ENCODE assay signal across 41 mouse cellular contexts in genomic region chr4:151133760-151134159, GRCm38 (mm10). TPM values are rescaled to one million over a fixed set of nuclear protein-coding genes. Genes with fewer than 3 reads are reported as not detected.
DNase-seq lines count a peak whose midpoint lies in the region; ATAC-seq and TF ChIP-seq lines count a peak whose summit lies in the region.
"Had no signal": no experiment of that assay in that cellular context is flagged by ENCODE, and none has a peak within 500 bp of the region (broad histone marks: within the 10 kb centered on the region; RNA-seq: fewer than 3 reads in every experiment).

No protein-coding gene starts in this region.

- intact Hi-C loops in heart, postnatal 10 days (cut with DNase I) = no loop called here

- no peak overlapping the region for H3K9ac ChIP-seq in heart, embryonic 12.5 days
- no peak overlapping the region for H3K9ac ChIP-seq in stomach, postnatal 0 days (ENCODE audit: low read length)
- H3K9ac ChIP-seq: kidney, embryonic 15.5 days; limb, embryonic 12.5 days; liver, embryonic 15.5 days; lung, embryonic 14.5 days; midbrain, embryonic 12.5 days; neural tube, embryonic 13.5 days; stomach, embryonic 15.5 days had no signal

- H3K9me3 ChIP-seq in heart, embryonic 12.5 days (replicated peaks) = no peaks in the 10 kb centered on the region
- H3K9me3 ChIP-seq in stomach, postnatal 0 days (ENCODE audit: control insufficient read depth, low read length) = no peaks in the 10 kb centered on the region
- H3K9me3 ChIP-seq: kidney, embryonic 15.5 days; limb, embryonic 12.5 days; liver, embryonic 15.5 days; midbrain, embryonic 12.5 days; neural tube, embryonic 13.5 days; stomach, embryonic 15.5 days had no signal

- ATAC-seq in heart, embryonic 12.5 days (ENCODE audit: insufficient number of reproducible peaks, low FRiP score) = peak; percentile 20; the same call in 1 of the 2 replicates
- no peak for ATAC-seq in stomach, postnatal 0 days (ENCODE audit: low FRiP score, low TSS enrichment)
- ATAC-seq: forebrain, embryonic 16.5 days; hindbrain, embryonic 16.5 days; Patski had no signal

- TF ChIP-seq CTCF in stomach, postnatal 0 days (IDR thresholded peaks at IDR 0.05; ENCODE audit: low read depth) = peak; percentile 15; the same call in 1 of the 2 replicates

- DNase-seq in cerebellum, adult 9-10 months = peak; percentile 50
- DNase-seq in cerebellum, postnatal 4 days (ENCODE audit: low spot score in 2 of 2) = no peak
- no peak for DNase-seq in heart, postnatal 10 days
- DNase-seq in brain, adult 2 months (ENCODE audit: low read depth, low spot score) = peak; percentile 45
- no peak for DNase-seq in stomach, postnatal 0 days (ENCODE audit: low spot score)
- DNase-seq in thymus, postnatal 14 days = no peak
- DNase-seq: adrenal gland, adult 2 months; cerebellum, adult 11 months; cerebellum, postnatal 36 days; embryo, embryonic 11 days; kidney, adult 18-20 months; kidney, postnatal 36 days; lung, embryonic 14.5 days; lung, postnatal 14 days; thymus, adult 18-20 months; thymus, postnatal 36 days had no signal

- peaks cover 44% of the 10 kb centered on the region for H3K4me1 ChIP-seq in heart, embryonic 12.5 days (replicated peaks)
- no peaks in the 10 kb centered on the region for H3K4me1 ChIP-seq in stomach, postnatal 0 days (replicated peaks; ENCODE audit: control insufficient read depth, insufficient read depth)
- H3K4me1 ChIP-seq: liver, embryonic 15.5 days had no signal

- H3K27ac ChIP-seq in heart, embryonic 12.5 days (ENCODE audit: poor library complexity, severe bottlenecking) = no peak overlapping the region
- no peak overlapping the region for H3K27ac ChIP-seq in stomach, postnatal 0 days (replicated peaks)
- H3K27ac ChIP-seq: kidney, embryonic 15.5 days; layer of hippocampus, adult 2 months; left cerebral cortex, adult 2 months; limb, embryonic 12.5 days; liver, embryonic 15.5 days; neural tube, embryonic 13.5 days; stomach, embryonic 15.5 days had no signal

- no peaks in the 10 kb centered on the region for H3K36me3 ChIP-seq in heart, embryonic 12.5 days
- H3K36me3 ChIP-seq in stomach, postnatal 0 days (ENCODE audit: control insufficient read depth, insufficient read depth, low read length) = no peaks in the 10 kb centered on the region
- H3K36me3 ChIP-seq: G1E; kidney, embryonic 15.5 days; limb, embryonic 12.5 days; liver, embryonic 15.5 days; midbrain, embryonic 12.5 days; neural tube, embryonic 13.5 days; stomach, embryonic 15.5 days had no signal

- H3K27me3 ChIP-seq in heart, embryonic 12.5 days (replicated peaks) = peaks cover 30% of the 10 kb centered on the region
- no peaks in the 10 kb centered on the region for H3K27me3 ChIP-seq in stomach, postnatal 0 days (ENCODE audit: control insufficient read depth, insufficient read depth, low read length)
- H3K27me3 ChIP-seq: neural tube, embryonic 13.5 days had no signal

- H3K4me2 ChIP-seq in heart, embryonic 12.5 days = no peak overlapping the region
- H3K4me2 ChIP-seq in stomach, postnatal 0 days (replicated peaks; ENCODE audit: low read depth) = no peak overlapping the region
- H3K4me2 ChIP-seq: kidney, embryonic 15.5 days; limb, embryonic 12.5 days; liver, embryonic 15.5 days; lung, embryonic 14.5 days; midbrain, embryonic 12.5 days; neural tube, embryonic 13.5 days; stomach, embryonic 15.5 days had no signal

- 47% methylated on average over 4 of the region's 4 CpGs for WGBS in heart, embryonic 12.5 days
- WGBS in stomach, postnatal 0 days = 53% methylated on average over 4 of the region's 4 CpGs

- no peak for TF ChIP-seq EP300 in stomach, postnatal 0 days (optimal IDR thresholded peaks at IDR 0.05)

- H3K4me3 ChIP-seq in heart, embryonic 12.5 days = no peak overlapping the region
- no peak overlapping the region for H3K4me3 ChIP-seq in stomach, postnatal 0 days (ENCODE audit: low read depth, low read length)
- H3K4me3 ChIP-seq: erythroblast, embryonic 14.5 days; kidney, embryonic 15.5 days; layer of hippocampus, adult 2 months; left cerebral cortex, adult 2 months; limb, embryonic 12.5 days; liver, embryonic 15.5 days; midbrain, embryonic 12.5 days; neural tube, embryonic 13.5 days; stomach, embryonic 15.5 days had no signal

RNA-seq across cellular contexts. Expression of gene Gm13090, which starts 44.4 kb away (rescaled TPM):
- not detected in 2 replicates for polyA plus RNA-seq in heart, embryonic 12.5 days (2016; fragmentation: Nextera tagmentation; extraction: Ambion mirVana)
- not detected for total RNA-seq in heart, postnatal 10 days (2021)
- not detected in 2 replicates for polyA plus RNA-seq in stomach, postnatal 0 days (2015; fragmentation: Nextera tagmentation; extraction: Ambion mirVana)
- total RNA-seq: adrenal gland, adult 2 months; G1E; gastrocnemius, adult 8-10 months; heart, postnatal 25 days; layer of hippocampus, adult 2 months; layer of hippocampus, postnatal 14 days; left cerebral cortex, adult 2 months; left cerebral cortex, postnatal 25 days; liver, adult 2 months had no signal
- polyA plus RNA-seq: adrenal gland, adult 2 months; embryonic facial prominence, embryonic 14.5 days; erythroblast, embryonic 14.5 days; forebrain, embryonic 11.5 days; G1E; gonadal fat pad, adult 2 months; heart, embryonic 14.5 days; hindbrain, embryonic 16.5 days; intestine, embryonic 14.5 days; kidney, embryonic 15.5 days; limb, embryonic 12.5 days; liver, adult 2 months; liver, embryonic 15.5 days; lung, embryonic 14.5 days; midbrain, embryonic 12.5 days; Patski; small intestine, adult 2 months; stomach, embryonic 15.5 days had no signal

Comparison
In these comparisons a context has a peak if more than half of its experiments do, and no peak if none do; other contexts are left out.
1. DNase-seq: peak in cerebellum, adult 9-10 months (single experiment) and brain, adult 2 months (single experiment); none in cerebellum, postnatal 4 days (0 of 2), heart, postnatal 10 days (0 of 2), stomach, postnatal 0 days (single experiment) and thymus, postnatal 14 days (single experiment).